Mouse (Mus musculus): ENCODE measurements around the gene Tgfbr2.

DNA sequence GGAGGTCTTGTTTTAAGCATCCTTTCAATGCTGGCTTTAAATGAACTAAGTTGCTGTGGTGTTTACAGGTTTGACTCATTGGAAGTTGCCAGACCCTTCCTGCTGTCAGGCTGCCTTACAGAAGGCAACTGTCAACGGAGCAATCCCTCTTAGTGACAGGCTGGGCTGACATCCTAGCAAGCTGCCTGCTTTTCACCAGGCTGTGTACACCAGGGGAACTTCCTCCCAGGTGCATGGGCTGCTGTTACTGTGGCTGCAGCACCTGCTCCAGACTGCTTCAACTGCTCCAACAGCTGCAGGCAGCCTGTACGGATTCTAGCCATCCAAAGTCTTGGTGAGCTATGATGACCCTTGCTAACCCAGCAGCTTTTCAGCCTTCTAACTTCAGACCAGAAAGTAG is 98.2 kb downstream of the Tgfbr2 start:
- TF ChIP-seq GATA1 (IDR thresholded peaks at IDR 0.05; ENCODE audit: low read length) (no peak), TAL1 (IDR thresholded peaks at IDR 0.05; ENCODE audit: low read length) (no peak)

All from erythroblast, embryonic 14.5 days (primary cell).